Mouse (Mus musculus) forebrain, embryonic 10.5 days (tissue): ENCODE measurements around the gene Map7. TPM values are rescaled to one million over a fixed set of nuclear protein-coding genes. Genes with fewer than 3 reads are reported as not detected.

Source experiments
- DNase-seq: peaks from one replicate; pipeline ENCODE4 v3.0.0-alpha.2; 2017; ENCODE audit warnings: low spot score; ENCODE audit errors: extremely low spot score
- H3K27ac ChIP-seq: fragments of 300-500 bp; sonication (generic); 2 replicates; pipeline ENCODE4 v1.5.1; 2016; ENCODE audit warnings: mild to moderate bottlenecking
- H3K27me3 ChIP-seq: fragments of 300-500 bp; sonication (generic); 2 replicates; pipeline ENCODE4 v1.6.1; 2016; ENCODE audit warnings: mild to moderate bottlenecking; ENCODE audit not compliant: poor library complexity, severe bottlenecking
- H3K36me3 ChIP-seq: fragments of 300-500 bp; sonication (generic); replicated peaks from 2 replicates; pipeline ENCODE4 v1.6.1; 2016; ENCODE audit warnings: mild to moderate bottlenecking, moderate library complexity
- H3K4me1 ChIP-seq: fragments of 300-500 bp; sonication (generic); 2 replicates; pipeline ENCODE4 v1.6.1; 2016
- H3K4me3 ChIP-seq: fragments of 300-500 bp; sonication (generic); 2 replicates; pipeline ENCODE4 v1.5.1; 2016; ENCODE audit warnings: mild to moderate bottlenecking, moderate library complexity
- H3K9me3 ChIP-seq: fragments of 300-500 bp; sonication (generic); 2 replicates; pipeline ENCODE4 v1.6.1; 2016; ENCODE audit warnings: mild to moderate bottlenecking, moderate library complexity
- WGBS: fragments of 180-500 bp; shearing (Covaris S2); methylation state at CpG from one replicate; pipeline ENCODE4 v1.1.7; 2016; 5-methylcytosine and 5-hydroxymethylcytosine counted together
- polyA plus RNA-seq: library from polyadenylated mRNA; unstranded; fragments of >200 nt; fragmentation: Nextera tagmentation; extraction: Ambion mirVana; gene quantifications from 2 replicates; pipeline ENCODE4 v1.2.1, GENCODE M21; 2016

Map7 gene
- polyA plus RNA-seq, 1 experiment from 2014 or later, result 9.1 TPM

DNA sequence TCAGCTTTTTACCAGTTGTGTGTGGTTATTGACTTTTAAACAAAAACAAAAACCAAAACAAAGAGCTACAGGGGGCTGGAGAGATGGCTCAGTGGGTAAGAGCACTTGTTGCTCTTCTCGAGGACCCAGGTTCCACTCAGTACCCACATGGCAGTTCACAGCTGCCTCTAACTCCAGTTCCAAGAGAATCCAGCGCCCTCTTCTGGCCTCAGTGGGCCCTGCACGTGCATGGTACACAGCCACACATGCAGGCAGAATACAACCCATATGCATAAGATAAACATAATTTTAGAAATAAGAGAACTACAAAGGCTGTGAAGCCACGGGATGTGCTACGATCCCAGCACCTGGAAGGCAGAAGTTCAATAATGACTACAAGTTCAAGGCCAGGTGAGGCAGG, 147.7 kb downstream of the Map7 start:
- H3K27me3 ChIP-seq, result no peaks in the 10 kb centered on the region
- no peak overlapping the region for H3K27ac ChIP-seq
- WGBS, result 72% methylated on average over 5 of the region's 5 CpGs
- H3K36me3 ChIP-seq, result no peaks in the 10 kb centered on the region
- no peak overlapping the region for H3K4me3 ChIP-seq
- H3K9me3 ChIP-seq, result no peaks in the 10 kb centered on the region
- DNase-seq, result no peak
- H3K4me1 ChIP-seq, result no peaks in the 10 kb centered on the region

DNA sequence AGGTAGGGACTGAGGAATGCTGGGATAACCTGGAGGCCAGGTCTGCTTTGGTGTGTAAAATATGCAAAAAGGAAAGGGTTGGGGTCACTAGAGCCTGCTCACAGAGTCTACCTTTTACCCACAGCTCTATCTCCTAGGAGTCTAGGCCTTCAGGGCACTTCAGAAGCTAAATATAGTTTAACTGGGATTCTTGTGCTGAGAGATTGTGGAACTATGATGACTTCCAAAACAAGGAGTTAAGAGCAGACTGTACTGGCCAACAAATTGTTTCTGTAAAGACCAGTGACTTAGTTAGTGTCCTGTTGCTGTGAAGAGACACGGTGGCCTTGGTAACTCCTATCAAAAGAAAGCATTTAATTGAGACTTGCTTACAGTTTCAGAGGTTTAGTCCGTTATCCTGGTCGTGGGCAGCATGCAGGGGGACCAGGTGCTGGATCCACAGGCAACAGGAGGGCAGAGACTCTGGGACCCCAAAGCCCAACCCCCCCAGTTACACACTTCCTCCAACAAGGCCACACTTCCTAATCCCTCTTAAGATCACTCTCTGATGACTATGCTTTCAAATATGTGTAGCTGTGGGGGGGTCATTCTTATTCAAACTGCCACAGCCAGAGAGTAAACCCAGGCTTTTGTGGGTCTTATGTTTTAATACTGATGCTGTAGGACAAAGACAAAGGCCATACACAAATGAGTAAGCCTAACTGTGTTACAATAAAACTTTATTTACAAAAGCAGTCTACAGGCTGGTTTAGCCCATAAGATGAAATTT, 150.1 kb downstream of the Map7 start:
- Histone ChIP-seq H3K27ac (no peak overlapping the region), H3K9me3 (no peaks in the 10 kb centered on the region), H3K4me3 (no peak overlapping the region), H3K27me3 (no peaks in the 10 kb centered on the region), H3K4me1 (no peaks in the 10 kb centered on the region), H3K36me3 (no peaks in the 10 kb centered on the region)
- DNase-seq, result no peak
- WGBS, result 44% methylated on average over 3 of the region's 3 CpGs

DNA sequence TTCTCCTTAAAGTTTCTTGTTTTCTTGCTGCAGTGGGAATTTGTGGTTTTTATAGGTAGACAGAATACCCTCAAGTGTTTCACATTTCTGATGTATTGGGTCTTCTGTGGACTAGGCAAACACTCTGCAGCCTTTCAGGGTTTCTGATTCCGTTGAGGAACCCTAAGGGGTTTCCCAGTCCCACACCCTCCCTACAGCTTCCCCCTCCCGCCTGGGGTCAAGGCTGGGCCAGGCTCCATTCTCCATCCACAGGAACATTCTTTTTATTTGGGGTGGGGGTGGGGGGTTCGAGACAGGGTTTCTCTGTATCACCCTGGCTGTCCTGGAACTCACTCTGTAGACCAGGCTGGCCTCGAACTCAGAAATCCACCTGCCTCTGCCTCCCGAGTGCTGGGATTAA, 150.8 kb downstream of the Map7 start:
- no peaks in the 10 kb centered on the region for H3K4me1 ChIP-seq
- WGBS, result 80% methylated on average over 5 of the region's 5 CpGs
- H3K36me3 ChIP-seq, result no peaks in the 10 kb centered on the region
- H3K9me3 ChIP-seq, result no peaks in the 10 kb centered on the region
- no peaks in the 10 kb centered on the region for H3K27me3 ChIP-seq
- no peak for DNase-seq
- H3K4me3 ChIP-seq, result no peak overlapping the region
- no peak overlapping the region for H3K27ac ChIP-seq

DNA sequence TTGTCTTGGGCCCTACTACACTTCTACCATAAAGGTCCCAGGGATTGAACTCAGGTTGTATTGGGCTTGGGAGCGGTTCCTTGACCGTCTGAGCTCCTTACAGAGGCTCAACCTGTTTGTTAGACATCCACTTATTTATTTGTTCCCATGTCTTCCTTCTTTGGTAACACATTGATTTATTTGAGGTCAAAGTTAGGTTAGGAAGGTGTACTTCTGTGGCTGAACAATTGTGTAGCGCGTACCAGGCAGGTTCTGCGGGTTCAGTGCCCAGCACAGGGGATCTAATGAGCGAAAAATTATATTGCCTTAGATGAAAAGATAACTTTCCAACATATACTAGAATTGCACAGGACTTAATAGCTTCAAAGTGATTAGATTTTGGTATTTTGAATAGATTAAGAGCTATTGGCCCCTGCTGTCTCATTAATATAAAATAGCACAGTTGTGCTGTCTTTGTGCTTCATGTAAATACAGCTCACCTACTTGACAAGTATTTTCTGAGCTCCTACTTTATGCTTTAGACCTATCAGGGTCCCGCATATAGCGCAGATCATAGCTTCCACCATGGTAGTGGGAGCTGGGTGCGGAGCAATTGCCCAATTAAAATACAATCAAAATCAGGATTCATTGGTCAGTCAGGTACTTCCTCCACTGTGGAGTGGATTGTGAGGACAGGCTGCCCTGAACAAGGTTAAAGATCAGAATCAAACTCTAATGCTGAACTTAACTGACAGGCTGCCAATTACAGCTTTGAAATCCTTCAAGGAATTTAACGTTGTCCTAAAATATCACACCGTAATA, 162.9 kb downstream of the Map7 start:
- H3K4me1 ChIP-seq, result peaks cover 22% of the 10 kb centered on the region
- no peak for DNase-seq
- H3K9me3 ChIP-seq, result no peaks in the 10 kb centered on the region
- H3K4me3 ChIP-seq, result peak overlapping the region; percentile 86
- 49% methylated on average over 11 of the region's 11 CpGs for WGBS
- H3K27me3 ChIP-seq, result no peaks in the 10 kb centered on the region
- peak overlapping the region; percentile 99 for H3K27ac ChIP-seq
- H3K36me3 ChIP-seq, result peaks cover 21% of the 10 kb centered on the region

DNA sequence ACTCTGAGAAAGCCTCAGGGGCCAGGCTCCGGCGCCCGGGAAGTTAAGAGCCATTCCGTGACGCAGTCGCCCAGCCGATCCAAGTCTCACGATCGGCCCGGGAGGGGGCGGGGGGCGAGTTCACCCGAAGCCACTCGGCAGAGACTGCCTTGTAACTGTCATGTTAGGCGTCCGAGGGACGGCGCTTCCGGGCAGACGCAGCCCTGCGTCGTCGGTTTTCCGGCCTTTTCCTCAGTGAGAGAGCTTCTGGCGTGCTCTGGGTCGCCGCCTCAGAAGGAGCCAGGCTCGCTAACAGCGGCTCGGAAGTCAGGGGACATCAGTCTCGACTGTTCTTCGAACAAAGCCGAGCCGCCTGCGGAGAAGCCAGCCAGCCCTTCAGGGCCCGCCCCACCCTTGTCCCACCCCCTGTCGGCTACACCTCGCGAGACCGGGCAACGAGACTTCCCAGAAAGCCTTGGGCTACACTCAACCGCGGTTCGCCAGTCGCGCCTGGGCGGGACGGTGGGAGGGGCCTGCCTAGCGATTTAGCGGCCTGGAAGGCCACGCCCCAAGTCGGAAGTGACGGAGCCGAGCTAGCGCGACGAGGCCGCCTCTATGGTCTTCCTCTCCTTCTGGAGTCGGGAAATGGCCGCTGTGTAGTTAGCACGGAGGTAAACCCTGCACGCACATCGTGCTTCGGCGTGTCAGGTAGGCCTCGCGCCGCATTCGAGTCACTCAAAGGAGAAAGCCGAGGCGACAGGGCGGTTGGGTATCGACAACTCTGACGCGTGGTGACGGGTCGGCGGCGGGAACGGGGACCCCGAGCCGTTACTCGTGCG, 163.9 kb downstream of the Map7 start, which contains the start of gene Bclaf1:
Bclaf1 (plus strand) TSS at position 552 of the 818 bp plus-strand sequence.
- peaks cover 22% of the 10 kb centered on the region for H3K4me1 ChIP-seq
- peak within 1 kb of the TSS; percentile 99 for H3K27ac ChIP-seq
- H3K4me3 ChIP-seq, result peak within 1 kb of the TSS; percentile 86
- H3K27me3 ChIP-seq, result no peaks in the 10 kb centered on the region
- peak; percentile 100 for DNase-seq
- no peaks in the 10 kb centered on the region for H3K9me3 ChIP-seq
- WGBS, result under 1% methylated on average over 84 of the region's 84 CpGs
- peaks cover 28% of the 10 kb centered on the region for H3K36me3 ChIP-seq

DNA sequence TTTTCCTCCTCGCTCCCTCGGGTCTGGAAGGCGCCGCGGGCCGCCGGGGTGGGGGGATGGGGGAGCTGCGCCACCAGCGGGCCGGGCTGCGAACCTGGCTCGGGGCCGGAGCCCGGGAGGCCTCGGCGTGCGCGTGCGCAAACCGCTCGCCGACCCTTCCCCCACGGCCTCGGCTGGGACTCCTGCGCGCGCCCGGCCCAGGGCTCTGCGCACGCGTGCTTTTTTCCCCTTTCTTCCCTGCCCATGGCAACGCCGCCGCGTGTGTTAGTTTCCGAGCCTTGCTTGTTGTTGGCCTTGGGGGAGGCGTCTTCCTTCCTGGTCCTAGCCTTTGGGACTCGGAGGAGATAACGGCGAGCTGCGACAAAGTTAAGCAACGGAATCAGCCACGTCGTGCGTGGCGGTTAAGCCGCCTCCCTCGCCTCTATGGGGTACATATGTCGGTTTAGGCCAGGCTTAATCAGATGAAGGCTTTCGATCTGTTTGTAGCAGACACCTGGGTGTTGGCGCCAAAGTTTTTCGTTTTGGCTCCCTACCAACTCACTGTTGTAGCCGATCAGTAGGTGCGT, 164.5 kb downstream of the Map7 start:
- H3K9me3 ChIP-seq, result no peaks in the 10 kb centered on the region
- H3K4me1 ChIP-seq, result peaks cover 22% of the 10 kb centered on the region
- peaks cover 35% of the 10 kb centered on the region for H3K36me3 ChIP-seq
- peak overlapping the region; percentile 99 for H3K27ac ChIP-seq
- peak; percentile 87 for DNase-seq
- H3K27me3 ChIP-seq, result no peaks in the 10 kb centered on the region
- under 1% methylated on average over 54 of the region's 54 CpGs for WGBS
- peak overlapping the region; percentile 86 for H3K4me3 ChIP-seq

DNA sequence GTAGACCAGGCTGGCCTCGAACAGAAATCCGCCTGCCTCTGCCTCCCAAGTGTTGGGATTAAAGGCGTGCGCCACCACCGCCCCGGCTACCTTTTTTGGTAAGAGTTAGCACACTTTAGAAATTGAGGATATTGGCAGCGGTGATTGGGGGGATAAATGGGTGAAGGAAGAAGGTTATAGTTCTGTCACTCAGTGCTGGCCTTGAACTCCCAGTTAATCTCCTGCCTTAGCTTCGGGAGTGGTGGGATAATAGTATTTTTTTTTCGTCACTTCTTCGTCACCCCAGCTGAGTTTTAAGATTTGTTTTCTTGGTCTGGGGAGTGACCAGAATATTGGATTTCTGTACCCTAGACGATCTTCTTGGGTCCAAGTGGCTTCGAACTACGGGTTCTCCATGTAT, 165.2 kb downstream of the Map7 start:
- H3K9me3 ChIP-seq, result no peaks in the 10 kb centered on the region
- 57% methylated on average over 13 of the region's 13 CpGs for WGBS
- DNase-seq, result no peak
- no peaks in the 10 kb centered on the region for H3K27me3 ChIP-seq
- peaks cover 41% of the 10 kb centered on the region for H3K36me3 ChIP-seq
- H3K4me3 ChIP-seq, result peak overlapping the region; percentile 86
- peak overlapping the region; percentile 99 for H3K27ac ChIP-seq
- H3K4me1 ChIP-seq, result peaks cover 22% of the 10 kb centered on the region

DNA sequence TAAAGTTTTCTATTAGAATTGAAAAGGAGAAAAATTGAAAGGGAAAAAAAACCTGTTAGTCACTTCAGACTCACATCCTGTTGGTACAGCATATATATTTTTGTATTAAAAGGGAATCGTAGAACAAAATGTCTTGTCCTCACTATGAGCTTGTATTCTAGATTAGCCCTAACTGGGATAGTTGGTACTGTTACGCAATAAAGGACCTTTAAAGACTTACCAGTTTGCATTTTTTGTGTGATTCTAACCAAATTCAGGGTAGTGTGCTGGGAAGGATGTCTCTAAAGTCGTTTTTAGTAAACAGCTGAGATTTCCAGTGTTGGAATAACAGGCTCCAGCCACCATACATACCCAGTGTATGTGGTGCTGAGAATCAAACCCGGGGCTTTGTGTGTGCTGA, 165.7 kb downstream of the Map7 start:
- Histone ChIP-seq H3K27me3 (no peaks in the 10 kb centered on the region), H3K4me1 (peaks cover 22% of the 10 kb centered on the region), H3K9me3 (no peaks in the 10 kb centered on the region), H3K36me3 (peaks cover 46% of the 10 kb centered on the region), H3K4me3 (peak overlapping the region; percentile 86), H3K27ac (no peak overlapping the region)
- no peak for DNase-seq
- WGBS, result 87% methylated on average over 4 of the region's 4 CpGs

DNA sequence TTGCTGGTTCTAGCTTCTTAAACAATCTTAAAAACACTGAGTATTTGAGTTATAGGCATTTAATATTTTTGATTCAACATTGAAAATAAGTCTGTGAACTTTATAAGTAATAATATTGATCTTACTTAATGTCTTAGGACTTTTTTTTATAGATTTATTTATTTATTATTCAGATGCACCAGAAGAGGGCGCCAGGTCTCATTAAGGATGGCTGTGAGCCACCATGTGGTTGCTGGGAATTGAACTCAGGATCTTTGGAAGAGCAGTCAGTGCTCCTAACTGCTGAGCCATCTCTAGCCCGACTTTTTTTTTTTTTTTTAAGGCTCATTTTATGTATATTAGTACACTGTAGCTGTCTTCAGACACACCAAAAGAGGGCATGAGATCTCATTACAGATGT, 166.5 kb downstream of the Map7 start:
- Histone ChIP-seq H3K27ac (no peak overlapping the region), H3K36me3 (peaks cover 55% of the 10 kb centered on the region), H3K27me3 (no peaks in the 10 kb centered on the region), H3K4me1 (peaks cover 22% of the 10 kb centered on the region), H3K4me3 (no peak overlapping the region), H3K9me3 (no peaks in the 10 kb centered on the region)
- DNase-seq, result no peak
- 65% methylated on average over 2 of the region's 2 CpGs for WGBS

DNA sequence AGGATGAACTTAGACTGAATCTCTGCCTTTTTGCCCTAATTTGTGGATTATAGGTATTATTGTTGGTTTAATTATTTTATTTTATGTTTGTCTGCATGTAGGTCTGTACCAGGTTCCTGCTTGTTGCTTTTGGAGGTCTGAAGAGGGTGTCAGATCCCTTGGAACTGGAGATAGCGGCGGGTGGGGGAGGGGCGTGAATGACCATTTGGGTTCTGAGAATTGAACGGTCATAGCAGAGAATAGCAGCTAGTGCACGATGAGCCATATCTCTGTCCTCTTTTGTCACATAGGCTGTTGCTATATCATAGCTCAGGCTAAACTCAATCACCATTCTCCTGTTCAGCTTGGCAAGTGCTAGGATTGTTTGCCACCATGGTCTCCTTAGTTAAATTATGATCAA, 169.2 kb downstream of the Map7 start:
- Histone ChIP-seq H3K27me3 (no peaks in the 10 kb centered on the region), H3K4me1 (peaks cover 10% of the 10 kb centered on the region), H3K4me3 (no peak overlapping the region), H3K9me3 (no peaks in the 10 kb centered on the region), H3K36me3 (peaks cover 82% of the 10 kb centered on the region), H3K27ac (no peak overlapping the region)
- no peak for DNase-seq
- WGBS, result 87% methylated on average over 5 of the region's 5 CpGs

DNA sequence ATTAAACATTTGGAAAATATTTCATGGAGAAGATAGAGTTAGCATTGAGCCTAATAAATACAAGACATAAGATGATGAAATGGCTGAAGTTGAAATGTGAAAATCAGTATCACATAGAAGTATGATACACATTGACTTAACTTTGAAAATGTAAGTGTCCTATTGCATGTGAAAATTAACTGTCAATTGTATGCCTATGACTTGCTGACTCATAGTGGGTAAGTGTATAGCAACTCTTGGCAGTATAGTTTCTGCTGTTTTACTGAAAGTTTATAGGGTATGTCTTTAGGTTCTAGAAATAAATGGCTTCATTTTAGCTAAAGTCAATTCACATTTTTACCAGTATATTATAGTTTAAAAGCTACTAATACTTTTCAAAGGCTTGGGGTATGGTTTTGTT, 178.0 kb downstream of the Map7 start:
- Histone ChIP-seq H3K36me3 (peaks cover 100% of the 10 kb centered on the region), H3K4me1 (no peaks in the 10 kb centered on the region), H3K27ac (no peak overlapping the region), H3K9me3 (no peaks in the 10 kb centered on the region), H3K4me3 (no peak overlapping the region), H3K27me3 (no peaks in the 10 kb centered on the region)
- no peak for DNase-seq
